Mouse (Mus musculus): ENCODE data around the gene Plekho1. TPM values are rescaled to one million over a fixed set of nuclear protein-coding genes. Genes with fewer than 3 reads are reported as not detected.
"Not testable (repeated sequence)": the region's sequence is repeated elsewhere in the genome, so short reads cannot be mapped to it uniquely, and the experiment has no call there.

Gene Plekho1
- total RNA-seq, 4 experiments from 2014 or later: 11.3 to 16.5 (median 12.9) TPM

- no peak for DNase-seq (ENCODE audit: low spot score in 2 of 2)
Observed at GRCm38 (mm10) chr3:95953522-95953921, 42.3 kb downstream of the Plekho1 start.

GRCm38 (mm10) chr3:95953023-95953422, 42.8 kb downstream of the Plekho1 start:
- DNase-seq (ENCODE audit: low spot score in 2 of 2): no peak

- not testable (repeated sequence) for DNase-seq (ENCODE audit: low spot score in 2 of 2)
Observed at GRCm38 (mm10) chr3:95951566-95951965, 44.2 kb downstream of the Plekho1 start.

- peak; percentile 84 to 85 for DNase-seq (ENCODE audit: low spot score in 2 of 2)
Observed at GRCm38 (mm10) chr3:95950763-95951551, 44.8 kb downstream of the Plekho1 start.

GRCm38 (mm10) chr3:95948325-95948724, 47.5 kb downstream of the Plekho1 start:
- no peak for DNase-seq (ENCODE audit: low spot score in 2 of 2)

GRCm38 (mm10) chr3:95945731-95946240, 50.0 kb downstream of the Plekho1 start:
- DNase-seq (ENCODE audit: low spot score in 2 of 2): peak; percentile 13 to 17

GRCm38 (mm10) chr3:95944742-95945141, 51.1 kb downstream of the Plekho1 start:
- no peak for DNase-seq (ENCODE audit: low spot score in 2 of 2)

- DNase-seq (ENCODE audit: low spot score in 2 of 2): no peak
Observed at GRCm38 (mm10) chr3:95943226-95943625, 52.6 kb downstream of the Plekho1 start.

- DNase-seq (ENCODE audit: low spot score in 2 of 2): no peak
Observed at GRCm38 (mm10) chr3:95942749-95943148, 53.1 kb downstream of the Plekho1 start.

- no peak for DNase-seq (ENCODE audit: low spot score in 2 of 2)
Observed at GRCm38 (mm10) chr3:95938835-95939234, 57.0 kb downstream of the Plekho1 start.

Other genes with a start within 250 kb of the Plekho1 start
- 10 to 100 TPM; 21.8 to 27.4 (median 26.8) TPM for gene Tars2, start 235.8 kb downstream of the Plekho1 start, total RNA-seq (2022)
- 10 to 100 TPM; 31.2 to 38.4 (median 32.1) TPM for gene Rprd2, start 177.1 kb downstream of the Plekho1 start, total RNA-seq (2022)
- gene Prpf3, start 140.1 kb downstream of the Plekho1 start, total RNA-seq (2022): 10 to 100 TPM; 12.8 to 18.2 (median 15.1) TPM
- 100 to 1,000 TPM; 307 to 343 (median 325) TPM for gene Mrps21, start 124.5 kb downstream of the Plekho1 start, total RNA-seq (2022)
- gene Ciart, start 113.8 kb downstream of the Plekho1 start, total RNA-seq (2022): 10 to 100 TPM in 3 of 4 experiments, 1 to 10 TPM in 1; 9.4 to 22.7 (median 15.7) TPM
- 1 to 10 TPM; 1.1 to 2.1 (median 1.5) TPM for gene BC028528, start 104.0 kb downstream of the Plekho1 start, total RNA-seq (2022)
- 10 to 100 TPM; 44.6 to 48.2 (median 47.8) TPM for gene Aph1a, start 102.0 kb downstream of the Plekho1 start, total RNA-seq (2022)
- gene Car14, start 91.3 kb downstream of the Plekho1 start, total RNA-seq (2022): 100 to 1,000 TPM in 1 of 4 experiments, 10 to 100 TPM in 3; 41.8 to 112 (median 61.1) TPM
- 100 to 1,000 TPM in 1 of 4 experiments, 10 to 100 TPM in 3; 76.8 to 106 (median 90.5) TPM for gene Anp32e, start 66.8 kb downstream of the Plekho1 start, total RNA-seq (2022)
- 10 to 100 TPM; 11.3 to 16.8 (median 16.2) TPM for gene Vps45, start 62.5 kb upstream of the Plekho1 start, total RNA-seq (2022)
- 10 to 100 TPM; 61.8 to 77.4 (median 75.8) TPM for gene Otud7b, start 108.5 kb upstream of the Plekho1 start, total RNA-seq (2022)
- gene Mtmr11, start 166.0 kb upstream of the Plekho1 start, total RNA-seq (2022): 1 to 10 TPM in 3 of 4 experiments, under 1 TPM in 1; 0.68 to 2.1 (median 1.3) TPM
- 10 to 100 TPM in 3 of 4 experiments, 1 to 10 TPM in 1; 9.9 to 12.9 (median 11.6) TPM for gene Sf3b4, start 176.3 kb upstream of the Plekho1 start, total RNA-seq (2022)
- under 1 TPM; 0.16 to 0.34 (median 0.23) TPM for gene Sv2a, start 185.2 kb upstream of the Plekho1 start, total RNA-seq (2022)
- 10 to 100 TPM; 21.8 to 30.6 (median 25.6) TPM for gene Bola1, start 223.7 kb upstream of the Plekho1 start, total RNA-seq (2022)
- gene Hist2h2ab, start 223.9 kb upstream of the Plekho1 start, total RNA-seq (2022): 1 to 10 TPM in 2 of 4 experiments, under 1 TPM in 1, not detected in 1; 0.65 to 2.3 (median 1.3) TPM
- 10 to 100 TPM in 2 of 4 experiments, 1 to 10 TPM in 2; 4.4 to 13.7 (median 9.9) TPM for gene Hist2h2ac, start 224.9 kb upstream of the Plekho1 start, total RNA-seq (2022)
- gene Hist2h2be, start 225.1 kb upstream of the Plekho1 start, total RNA-seq (2022): 1 to 10 TPM; 4.3 to 5.9 (median 5.2) TPM
- 1 to 10 TPM; 2.6 to 7.1 (median 4.9) TPM for gene Hist2h3c2, start 243.1 kb upstream of the Plekho1 start, total RNA-seq (2022)
- gene Hist2h2aa2, start 244.3 kb upstream of the Plekho1 start, total RNA-seq (2022): 100 to 1,000 TPM; 141 to 187 (median 153) TPM
- gene Hist2h2aa1, start 249.5 kb upstream of the Plekho1 start, total RNA-seq (2022): 1 to 10 TPM in 3 of 4 experiments, not detected in 1; 2.7 to 5.0 (median 4.8) TPM

All from gastrocnemius, adult 8-10 months (tissue).